ENCODE assay signal across 8 mouse cellular contexts in the genomic region with DNA sequence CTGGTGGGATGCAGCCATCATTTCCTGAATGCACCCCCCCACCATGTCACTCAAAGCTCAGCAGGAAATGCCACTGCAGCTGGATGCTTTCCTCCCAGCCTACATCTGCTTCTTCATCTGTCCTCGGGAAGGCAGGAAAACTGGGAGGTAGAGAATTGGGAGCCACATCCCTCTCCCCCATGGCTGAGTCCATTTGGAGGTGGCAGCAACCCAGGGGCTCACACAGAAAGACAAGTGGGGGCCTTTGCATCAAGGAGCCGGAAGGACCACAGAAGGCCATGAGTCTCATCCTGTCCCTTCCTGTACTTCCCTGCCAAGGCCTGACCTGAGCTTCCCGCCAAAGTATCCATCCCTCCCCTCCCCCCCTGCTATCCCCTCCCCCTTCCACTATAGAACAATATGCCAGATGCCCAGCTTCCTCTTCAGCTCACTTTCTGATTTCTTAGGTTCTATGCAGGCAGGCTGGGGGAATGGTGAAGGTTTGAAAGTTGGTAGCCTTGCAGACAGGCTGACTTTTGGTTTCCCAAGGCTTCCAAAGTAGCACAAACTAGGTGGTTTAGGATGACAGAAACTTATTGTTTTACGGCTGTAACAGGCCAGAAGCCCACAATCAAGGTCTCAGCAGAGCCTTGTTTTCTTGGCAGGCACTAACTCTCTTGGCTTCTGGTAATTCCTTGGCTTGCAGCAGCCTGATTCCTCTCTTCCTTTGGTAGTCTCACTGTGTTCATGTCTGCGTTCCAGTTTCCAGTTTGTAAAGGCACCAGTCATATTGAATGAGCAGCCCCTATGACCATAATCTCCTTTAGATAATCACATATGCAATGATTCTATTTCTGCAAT. TPM values are rescaled to one million over a fixed set of nuclear protein-coding genes. Genes with fewer than 3 reads are reported as not detected.
DNase-seq lines count a peak whose midpoint lies in the region; ATAC-seq and TF ChIP-seq lines count a peak whose summit lies in the region.
"Had no signal": no experiment of that assay in that cellular context is flagged by ENCODE, and none has a peak within 500 bp of the region (broad histone marks: within the 10 kb centered on the region; RNA-seq: fewer than 3 reads in every experiment).

No protein-coding gene starts in this region.

- H3K4me3 ChIP-seq in hindbrain, postnatal 0 days (ENCODE audit: low read length) = no peak overlapping the region
- no peak overlapping the region for H3K4me3 ChIP-seq in hindbrain, embryonic 16.5 days (ENCODE audit: low read length)

- 32% methylated on average over 5 of the region's 5 CpGs for WGBS in hindbrain, postnatal 0 days
- WGBS in hindbrain, embryonic 16.5 days = 46% methylated on average over 5 of the region's 5 CpGs

- TF ChIP-seq CTCF in hindbrain, postnatal 0 days (IDR thresholded peaks at IDR 0.05; ENCODE audit: low read depth) = no peak

- H3K4me2 ChIP-seq in hindbrain, postnatal 0 days (ENCODE audit: low read depth, low read length) = no peak overlapping the region
- H3K4me2 ChIP-seq in hindbrain, embryonic 16.5 days (ENCODE audit: low read length) = no peak overlapping the region

- H3K9me3 ChIP-seq in hindbrain, postnatal 0 days (ENCODE audit: low read length) = no peaks in the 10 kb centered on the region
- H3K9me3 ChIP-seq in hindbrain, embryonic 16.5 days (ENCODE audit: control insufficient read depth, low read length) = no peaks in the 10 kb centered on the region

- no peaks in the 10 kb centered on the region for H3K4me1 ChIP-seq in hindbrain, postnatal 0 days (ENCODE audit: insufficient read depth, low read length)
- H3K4me1 ChIP-seq in hindbrain, embryonic 16.5 days (ENCODE audit: control insufficient read depth, insufficient read depth, low read depth, low read length) = no peaks in the 10 kb centered on the region

- H3K27me3 ChIP-seq in hindbrain, postnatal 0 days (ENCODE audit: insufficient read depth, low read length) = no peaks in the 10 kb centered on the region
- no peaks in the 10 kb centered on the region for H3K27me3 ChIP-seq in hindbrain, embryonic 16.5 days (replicated peaks; ENCODE audit: control insufficient read depth, insufficient read depth, low read length)

- H3K36me3 ChIP-seq in hindbrain, postnatal 0 days (ENCODE audit: insufficient read depth, low read length) = no peaks in the 10 kb centered on the region
- no peaks in the 10 kb centered on the region for H3K36me3 ChIP-seq in hindbrain, embryonic 16.5 days (ENCODE audit: control insufficient read depth, insufficient read depth, low read length)

- no peak overlapping the region for H3K9ac ChIP-seq in hindbrain, postnatal 0 days (replicated peaks; ENCODE audit: low read length)
- H3K9ac ChIP-seq in hindbrain, embryonic 16.5 days (ENCODE audit: low read depth, low read length) = no peak overlapping the region

- peak; percentile 38 for DNase-seq in hindbrain, postnatal 0 days (ENCODE audit: low spot score)
- DNase-seq in ovary, postnatal 14 days (ENCODE audit: low spot score) = peak; percentile 32
- no peak for DNase-seq in ovary, postnatal 36 days (ENCODE audit: low spot score)
- DNase-seq in fibroblast of lung, adult 2 months (ENCODE audit: low read depth) = peak; percentile 71
- peak; percentile 43 for DNase-seq in skeletal muscle tissue, adult 2 months (ENCODE audit: low read depth, low spot score)
- DNase-seq in neural tube, embryonic 10.5 days (ENCODE audit: extremely low spot score, low spot score) = no peak

- H3K27ac ChIP-seq in hindbrain, postnatal 0 days = peak overlapping the region; percentile 26; the same call in 1 of the 2 replicates
- H3K27ac ChIP-seq in hindbrain, embryonic 16.5 days (ENCODE audit: low read depth, low read length) = no peak overlapping the region; the same call in 1 of the 2 replicates

- peak; percentile 47; the same call in 1 of the 2 replicates for ATAC-seq in hindbrain, postnatal 0 days
- no peak for ATAC-seq in hindbrain, embryonic 16.5 days
- ATAC-seq: intestine, postnatal 0 days had no signal

RNA-seq across cellular contexts. Expression of a gene that starts 46.2 kb away (rescaled TPM):
- 11.0 and 27.1 TPM in 2 replicates for total RNA-seq in hindbrain, postnatal 0 days (2014; rRNA removed)
- polyA plus RNA-seq in hindbrain, postnatal 0 days (2015; fragmentation: Nextera tagmentation; extraction: Ambion mirVana) = 14.0 and 15.1 TPM in 2 replicates
- polyA plus RNA-seq in hindbrain, embryonic 16.5 days (2015; fragmentation: Nextera tagmentation; extraction: Ambion mirVana) = 16.0 and 17.7 TPM in 2 replicates

Comparison
In these comparisons a context has a peak if more than half of its experiments do, and no peak if none do; other contexts are left out.
1. DNase-seq: peak in hindbrain, postnatal 0 days (single experiment), ovary, postnatal 14 days (single experiment), fibroblast of lung, adult 2 months (single experiment) and skeletal muscle tissue, adult 2 months (single experiment); none in ovary, postnatal 36 days (single experiment) and neural tube, embryonic 10.5 days (single experiment).